Mouse (Mus musculus): ENCODE data around the gene Pik3r3.
"Not testable (repeated sequence)": the region's sequence is repeated elsewhere in the genome, so short reads cannot be mapped to it uniquely, and the experiment has no call there.

Gene Pik3r3

DNA sequence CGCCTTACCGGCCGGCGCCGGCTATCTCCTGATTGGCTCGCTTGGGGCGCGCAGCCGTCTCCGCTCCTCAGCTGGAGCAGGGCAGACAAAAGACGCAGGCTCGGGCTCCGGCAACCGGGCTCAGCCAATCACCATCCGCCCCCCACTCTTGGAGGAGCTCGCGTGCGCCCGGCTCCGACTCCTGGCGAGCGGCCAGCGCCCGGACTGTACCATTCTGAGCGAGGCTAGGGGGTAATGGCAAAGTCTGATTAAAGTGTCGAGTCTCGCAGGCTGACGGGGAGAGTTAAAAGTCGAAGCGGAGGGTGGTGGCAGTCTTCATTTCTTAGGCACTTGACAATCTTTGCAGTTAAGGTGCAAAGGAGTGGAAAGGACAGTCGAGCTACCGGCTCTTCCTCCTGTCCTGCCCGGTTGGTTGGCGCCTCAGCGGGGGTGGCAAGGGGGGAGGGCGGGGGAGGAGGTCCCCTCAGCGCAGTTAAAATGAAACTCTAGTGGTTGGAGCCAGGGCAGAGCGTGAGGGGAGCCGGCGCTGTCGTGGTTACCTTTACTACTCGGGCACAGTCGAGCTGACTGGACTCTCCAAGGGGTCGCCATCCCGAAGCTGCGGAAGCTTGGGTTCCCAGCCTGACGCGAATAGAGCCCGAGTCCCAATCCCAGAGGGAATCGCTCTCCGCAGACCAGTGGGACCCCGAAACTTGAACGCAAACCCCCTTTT, at the start of gene Pik3r3:
Pik3r3 (plus strand) TSS at position 479 of the 712 bp plus-strand sequence.
- peak; percentile 99 for DNase-seq (ENCODE audit: low read depth)

DNA sequence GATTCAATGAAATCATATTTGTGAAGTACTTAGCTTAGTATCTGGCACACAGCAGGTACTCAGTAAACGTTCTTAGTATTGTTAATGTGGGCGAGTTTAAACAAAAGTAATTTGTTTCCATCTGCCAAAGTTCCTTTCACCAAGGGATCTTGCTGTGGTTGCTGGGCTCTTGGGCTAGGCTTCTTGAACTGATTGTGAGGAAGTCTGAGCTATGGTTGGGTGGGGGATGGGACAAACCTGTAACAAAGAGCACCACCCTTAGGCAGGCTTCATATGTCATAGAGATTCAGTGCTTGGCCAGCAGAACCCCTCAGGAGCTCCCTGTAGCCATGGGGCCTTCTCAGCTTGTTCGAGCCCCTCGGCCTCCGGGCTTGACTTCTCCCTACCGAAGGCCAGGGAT, 48.3 kb upstream of the Pik3r3 start, which contains the start of the genes 1700042G07Rik and Gm49337:
1700042G07Rik (plus strand) TSS at position 301 of the 400 bp plus-strand sequence.
Gm49337 (plus strand) TSS at position 313 of the 400 bp plus-strand sequence.
- DNase-seq (ENCODE audit: low read depth) = no peak

DNA sequence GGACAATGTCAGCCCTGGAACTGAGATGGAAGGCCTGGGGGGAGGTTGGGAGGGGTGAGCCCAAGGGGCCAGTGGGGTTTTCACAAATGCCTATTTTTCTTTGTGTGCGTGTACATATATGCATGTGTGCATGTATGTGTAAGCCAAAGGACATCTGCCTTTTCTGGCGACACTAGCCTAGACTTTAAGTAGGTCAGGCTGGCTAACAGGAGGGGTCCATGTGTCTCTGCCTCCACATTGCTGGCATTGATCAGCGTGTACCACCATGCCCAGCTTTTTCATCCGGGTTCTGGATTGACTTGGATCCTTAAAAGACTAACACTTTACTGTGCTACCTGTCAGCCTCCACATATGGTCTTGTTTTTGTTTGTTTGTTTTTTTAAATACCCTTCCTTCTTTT, 47.7 kb upstream of the Pik3r3 start:
- DNase-seq (ENCODE audit: low read depth) = no peak

GRCm38 (mm10) chr4:116174466-116175116, 46.8 kb upstream of the Pik3r3 start:
- DNase-seq (ENCODE audit: low read depth) = no peak

- no peak for DNase-seq (ENCODE audit: low read depth)
These were observed 46.3 kb upstream of the Pik3r3 start for GRCm38 (mm10) chr4:116175136-116175535.

GRCm38 (mm10) chr4:116175711-116176542, 45.5 kb upstream of the Pik3r3 start:
- DNase-seq (ENCODE audit: low read depth) = no peak

DNA sequence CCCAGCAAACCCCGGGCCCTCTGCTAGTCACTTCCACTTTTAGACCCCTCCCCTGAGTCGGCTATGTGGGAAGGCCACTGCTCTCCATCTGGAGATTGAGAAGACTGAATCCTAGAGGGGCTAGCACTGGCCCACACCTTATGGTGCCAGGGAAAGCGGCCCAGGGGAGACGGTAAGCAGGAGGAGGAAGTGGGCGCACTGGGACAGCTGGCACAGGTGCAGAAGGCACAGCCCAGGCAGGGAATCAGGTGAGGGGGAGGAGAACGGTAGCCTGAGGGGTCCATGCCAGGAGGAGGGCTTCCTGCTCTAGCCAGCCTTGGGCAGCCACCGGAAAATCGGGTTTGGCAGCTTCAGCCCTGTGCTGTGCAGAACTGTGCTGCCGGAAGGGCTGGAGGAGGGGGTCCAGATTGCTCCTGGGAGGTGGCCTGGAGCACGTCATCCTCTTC, 44.9 kb upstream of the Pik3r3 start:
- no peak for DNase-seq (ENCODE audit: low read depth)

- no peak for DNase-seq (ENCODE audit: low read depth)
These were observed 44.3 kb upstream of the Pik3r3 start for GRCm38 (mm10) chr4:116177140-116177539.

DNA sequence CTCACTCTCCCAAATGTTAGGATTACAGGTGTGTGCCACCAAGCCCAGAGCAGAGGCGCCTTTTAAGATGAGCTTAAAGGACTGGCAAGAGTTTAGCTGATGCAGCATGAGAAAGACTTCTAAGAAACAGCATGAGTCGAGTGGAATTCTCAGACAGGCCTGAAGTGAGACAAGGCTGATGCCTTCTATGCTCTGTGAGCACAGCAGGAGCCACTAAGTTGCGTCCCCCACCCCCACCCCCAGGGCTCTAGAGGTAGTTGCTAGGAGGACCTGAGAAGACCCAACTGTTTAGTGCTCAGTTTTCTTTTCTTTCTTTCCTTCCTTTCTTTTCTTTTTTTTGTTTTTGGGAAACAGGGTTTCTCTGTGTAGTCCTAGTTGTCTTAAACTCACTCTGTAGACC, 39.3 kb upstream of the Pik3r3 start:
- no peak for DNase-seq (ENCODE audit: low read depth)

DNA sequence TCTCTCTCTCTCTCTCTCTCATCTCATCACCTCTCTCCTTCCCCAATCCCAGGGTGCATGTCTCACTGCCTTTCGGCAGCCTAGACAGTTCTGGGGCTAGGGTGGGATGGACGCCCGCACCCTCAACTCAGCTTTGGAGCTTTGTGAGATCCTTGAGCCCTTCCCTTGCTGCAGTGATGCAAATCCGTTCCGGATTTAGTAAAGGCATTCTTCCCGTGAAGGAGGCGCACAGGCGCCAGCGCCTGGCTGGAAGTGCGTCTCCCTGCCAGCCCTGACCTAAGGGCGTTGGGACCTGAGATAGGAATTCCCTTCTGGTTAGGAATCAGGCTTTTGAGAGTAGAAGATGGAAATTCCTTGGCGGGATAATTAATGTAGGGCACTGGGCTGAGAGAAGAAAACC, 38.7 kb upstream of the Pik3r3 start:
- no peak for DNase-seq (ENCODE audit: low read depth)

DNA sequence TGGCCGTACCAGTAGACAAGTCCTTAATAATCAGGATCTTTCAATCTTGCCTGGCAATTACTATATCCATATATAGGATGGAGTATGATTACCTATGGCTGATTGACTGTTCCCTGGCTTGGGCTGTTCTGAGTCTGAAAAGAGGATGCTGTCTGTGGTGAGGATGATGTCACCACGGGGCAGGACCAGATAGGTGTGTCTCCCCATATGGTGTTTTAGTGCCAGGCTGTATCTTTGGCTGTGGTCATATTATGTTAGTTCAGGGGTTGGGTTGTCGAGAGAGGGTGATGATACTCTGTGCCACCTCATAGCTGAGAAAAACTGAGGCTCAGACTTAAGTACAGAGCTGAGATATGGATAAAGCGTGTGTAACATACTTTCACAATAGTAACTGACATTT, 36.3 kb upstream of the Pik3r3 start:
- DNase-seq (ENCODE audit: low read depth) = peak; percentile 71

DNA sequence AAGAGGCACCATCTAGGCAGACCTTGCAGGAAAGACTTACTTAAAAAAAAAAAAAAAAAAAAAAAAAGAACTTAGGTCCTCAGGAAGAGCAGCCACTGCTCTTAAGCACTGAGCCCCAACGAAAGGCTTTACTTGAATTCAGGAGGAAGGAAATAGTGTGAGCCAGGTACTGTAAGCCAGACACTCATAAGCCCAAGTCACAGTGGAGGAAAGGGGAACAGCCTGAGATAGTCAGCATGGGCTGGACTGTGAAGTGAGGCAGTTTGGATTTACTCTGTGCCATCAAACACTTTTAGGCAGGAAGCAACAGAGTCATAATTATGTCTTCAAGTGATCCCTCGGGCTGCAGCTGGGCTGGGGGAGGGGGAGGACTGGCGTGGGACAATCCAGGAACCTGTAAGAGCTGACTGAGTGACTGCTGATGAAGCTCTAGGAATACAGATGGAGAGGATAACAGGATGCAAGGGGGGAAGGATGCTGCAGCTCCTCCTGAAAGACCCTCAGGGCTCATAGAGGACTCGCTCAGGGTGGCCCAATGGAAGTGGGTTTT, 29.1 kb upstream of the Pik3r3 start:
- no peak for DNase-seq (ENCODE audit: low read depth)

- DNase-seq (ENCODE audit: low read depth) = no peak
These were observed 27.6 kb upstream of the Pik3r3 start for GRCm38 (mm10) chr4:116193583-116194383.

DNA sequence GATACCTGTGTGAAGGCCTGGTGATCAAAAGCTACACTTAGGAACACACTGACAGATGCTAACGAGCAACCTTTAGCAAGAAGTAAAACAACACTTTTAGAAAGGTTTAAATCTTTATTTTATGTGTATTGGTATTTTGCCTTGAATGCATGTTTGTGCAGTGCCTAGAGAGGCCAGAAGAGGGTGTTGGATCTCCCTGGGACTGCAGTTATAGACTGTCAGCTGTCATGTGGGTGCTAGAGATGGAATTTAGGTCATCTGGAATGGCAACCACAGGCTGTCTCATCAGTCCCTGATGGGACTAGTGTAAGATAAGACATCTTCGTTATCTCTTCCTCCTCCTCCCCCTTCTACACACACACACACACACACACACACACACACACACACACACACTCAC, 23.0 kb upstream of the Pik3r3 start:
- DNase-seq (ENCODE audit: low read depth) = no peak

GRCm38 (mm10) chr4:116204422-116204821, 17.0 kb upstream of the Pik3r3 start:
- DNase-seq (ENCODE audit: low read depth) = no peak

- DNase-seq (ENCODE audit: low read depth) = no peak
These were observed 14.9 kb upstream of the Pik3r3 start for GRCm38 (mm10) chr4:116206531-116206930.

DNA sequence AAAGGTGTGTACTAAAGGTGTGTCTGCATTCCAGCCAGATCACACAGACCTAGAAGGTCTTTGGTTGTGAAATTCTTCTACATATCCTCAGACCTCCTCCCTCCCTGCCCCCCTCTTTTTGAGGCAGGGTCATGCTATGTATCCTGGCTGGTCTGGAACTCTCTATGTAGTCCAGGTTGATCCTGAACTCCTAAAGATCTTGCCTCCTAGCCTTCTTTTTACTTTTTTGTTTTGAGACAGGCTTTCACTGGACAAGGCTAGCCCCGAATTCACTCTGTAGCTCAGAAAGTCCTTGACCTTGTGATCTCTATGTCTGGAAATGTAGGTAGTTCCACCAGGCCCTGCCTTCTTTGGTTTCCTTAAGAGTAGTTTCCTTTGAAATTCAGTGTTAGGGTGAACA, 12.5 kb upstream of the Pik3r3 start:
- DNase-seq (ENCODE audit: low read depth) = no peak

- no peak for DNase-seq (ENCODE audit: low read depth)
These were observed 5.4 kb upstream of the Pik3r3 start for GRCm38 (mm10) chr4:116215895-116216605.

- no peak for DNase-seq (ENCODE audit: low read depth)
These were observed 4.4 kb upstream of the Pik3r3 start for GRCm38 (mm10) chr4:116217046-116217445.

DNA sequence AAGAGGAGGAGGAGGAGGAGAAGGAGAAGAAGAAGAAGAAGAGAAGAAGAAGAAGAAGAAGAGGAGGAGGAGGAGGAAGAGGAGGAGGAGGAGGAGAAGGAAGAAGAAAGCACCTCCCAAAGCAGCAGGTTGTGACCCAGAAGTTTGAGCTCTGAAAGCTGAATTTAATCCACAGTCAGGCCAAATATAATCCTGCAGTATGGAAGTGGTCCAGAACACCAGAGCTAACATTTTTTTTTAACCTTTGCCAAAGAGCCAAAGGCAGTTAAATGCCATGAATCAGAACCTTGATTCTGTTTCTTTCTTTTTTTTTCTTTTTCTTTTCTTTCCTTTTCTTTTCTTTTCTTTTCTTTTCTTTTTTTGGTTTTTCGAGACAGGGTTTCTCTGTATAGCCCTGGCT, 3.8 kb upstream of the Pik3r3 start:
- not testable (repeated sequence) for DNase-seq (ENCODE audit: low read depth)

DNA sequence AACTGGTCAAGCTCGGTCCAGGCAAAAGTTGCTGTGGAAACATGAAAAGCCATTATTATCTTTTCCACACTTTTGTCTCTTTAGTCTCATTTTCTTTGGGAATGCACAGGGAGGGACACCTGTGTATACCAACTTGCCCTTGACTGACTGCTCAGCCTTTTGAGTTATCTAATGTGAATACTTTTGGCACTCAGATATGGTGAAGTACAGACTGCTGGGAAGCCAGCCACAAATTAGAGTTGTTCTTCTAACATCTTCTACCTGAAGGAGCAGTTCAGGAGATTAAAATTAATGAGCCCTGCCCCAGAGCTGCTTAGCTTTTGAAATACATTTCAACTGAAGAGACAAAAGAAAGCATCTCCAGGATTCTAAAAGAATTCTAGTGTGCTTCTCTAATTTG, 2.4 kb upstream of the Pik3r3 start:
- no peak for DNase-seq (ENCODE audit: low read depth)
